Mouse (Mus musculus): ENCODE results near the gene Krcc1. TPM values are rescaled to one million over a fixed set of nuclear protein-coding genes. Genes with fewer than 3 reads are reported as not detected.
"Not testable (repeated sequence)": the region's sequence is repeated elsewhere in the genome, so short reads cannot be mapped to it uniquely, and the experiment has no call there.

Gene Krcc1
- polyA plus RNA-seq, 1 experiment, result 20.7 TPM

GRCm38 (mm10) chr6:71324816-71325215 is 53.3 kb downstream of the Krcc1 start:
- Histone ChIP-seq H3K4me1 (ENCODE audit: control insufficient read depth, insufficient read depth, low read length) (no peaks in the 10 kb centered on the region), H3K27ac (ENCODE audit: control insufficient read depth, insufficient read depth, low read depth, low read length, poor library complexity) (no peak overlapping the region), H3K4me3 (replicated peaks; ENCODE audit: control insufficient read depth, low read depth, low read length) (no peak overlapping the region)
- 76% methylated on average over 9 of the region's 9 CpGs for WGBS
- TF ChIP-seq CTCF (IDR thresholded peaks at IDR 0.05; ENCODE audit: control insufficient read depth, insufficient read depth, low read length), result no peak
- TF ChIP-seq POLR2A (IDR thresholded peaks at IDR 0.05; ENCODE audit: borderline replicate concordance, control insufficient read depth, low read depth, low read length), result no peak

GRCm38 (mm10) chr6:71329881-71330280 is 58.4 kb downstream of the Krcc1 start:
- WGBS, result 54% methylated on average over 6 of the region's 6 CpGs
- no peak for TF ChIP-seq CTCF (IDR thresholded peaks at IDR 0.05; ENCODE audit: control insufficient read depth, insufficient read depth, low read length)
- no peak for TF ChIP-seq POLR2A (IDR thresholded peaks at IDR 0.05; ENCODE audit: borderline replicate concordance, control insufficient read depth, low read depth, low read length)
- H3K27ac ChIP-seq (ENCODE audit: control insufficient read depth, insufficient read depth, low read depth, low read length, poor library complexity), result no peak overlapping the region
- no peak overlapping the region for H3K4me3 ChIP-seq (replicated peaks; ENCODE audit: control insufficient read depth, low read depth, low read length)
- H3K4me1 ChIP-seq (ENCODE audit: control insufficient read depth, insufficient read depth, low read length), result no peaks in the 10 kb centered on the region

GRCm38 (mm10) chr6:71330486-71330885 is 59.0 kb downstream of the Krcc1 start:
- no peak for TF ChIP-seq CTCF (IDR thresholded peaks at IDR 0.05; ENCODE audit: control insufficient read depth, insufficient read depth, low read length)
- no peak for TF ChIP-seq POLR2A (IDR thresholded peaks at IDR 0.05; ENCODE audit: borderline replicate concordance, control insufficient read depth, low read depth, low read length)
- 78% methylated on average over 7 of the region's 7 CpGs for WGBS
- Histone ChIP-seq H3K4me1 (ENCODE audit: control insufficient read depth, insufficient read depth, low read length) (no peaks in the 10 kb centered on the region), H3K27ac (ENCODE audit: control insufficient read depth, insufficient read depth, low read depth, low read length, poor library complexity) (no peak overlapping the region), H3K4me3 (replicated peaks; ENCODE audit: control insufficient read depth, low read depth, low read length) (no peak overlapping the region)

GRCm38 (mm10) chr6:71331491-71331890 is 60.0 kb downstream of the Krcc1 start:
- 87% methylated on average over 2 of the region's 4 CpGs for WGBS
- H3K4me1 ChIP-seq (ENCODE audit: control insufficient read depth, insufficient read depth, low read length); H3K4me3 ChIP-seq (replicated peaks; ENCODE audit: control insufficient read depth, low read depth, low read length); H3K27ac ChIP-seq (ENCODE audit: control insufficient read depth, insufficient read depth, low read depth, low read length, poor library complexity): not testable (repeated sequence)

- no peak for TF ChIP-seq POLR2A (IDR thresholded peaks at IDR 0.05; ENCODE audit: borderline replicate concordance, control insufficient read depth, low read depth, low read length)
- TF ChIP-seq CTCF (IDR thresholded peaks at IDR 0.05; ENCODE audit: control insufficient read depth, insufficient read depth, low read length), result no peak
- WGBS, result 76% methylated on average over 11 of the region's 11 CpGs
- no peak overlapping the region for H3K4me3 ChIP-seq (replicated peaks; ENCODE audit: control insufficient read depth, low read depth, low read length)
- H3K27ac ChIP-seq (ENCODE audit: control insufficient read depth, insufficient read depth, low read depth, low read length, poor library complexity), result no peak overlapping the region
- H3K4me1 ChIP-seq (ENCODE audit: control insufficient read depth, insufficient read depth, low read length), result no peaks in the 10 kb centered on the region
Measured at GRCm38 (mm10) chr6:71332236-71332965, 60.9 kb downstream of the Krcc1 start.

GRCm38 (mm10) chr6:71333031-71333430 is 61.6 kb downstream of the Krcc1 start:
- Histone ChIP-seq H3K4me1 (ENCODE audit: control insufficient read depth, insufficient read depth, low read length) (no peaks in the 10 kb centered on the region), H3K27ac (ENCODE audit: control insufficient read depth, insufficient read depth, low read depth, low read length, poor library complexity) (no peak overlapping the region), H3K4me3 (replicated peaks; ENCODE audit: control insufficient read depth, low read depth, low read length) (no peak overlapping the region)
- TF ChIP-seq CTCF (IDR thresholded peaks at IDR 0.05; ENCODE audit: control insufficient read depth, insufficient read depth, low read length) (no peak), POLR2A (IDR thresholded peaks at IDR 0.05; ENCODE audit: borderline replicate concordance, control insufficient read depth, low read depth, low read length) (no peak)
- WGBS, result 77% methylated on average over 3 of the region's 3 CpGs

GRCm38 (mm10) chr6:71333578-71334273 is 62.2 kb downstream of the Krcc1 start:
- Histone ChIP-seq H3K27ac (ENCODE audit: control insufficient read depth, insufficient read depth, low read depth, low read length, poor library complexity) (no peak overlapping the region), H3K4me3 (replicated peaks; ENCODE audit: control insufficient read depth, low read depth, low read length) (no peak overlapping the region), H3K4me1 (ENCODE audit: control insufficient read depth, insufficient read depth, low read length) (no peaks in the 10 kb centered on the region)
- no peak for TF ChIP-seq CTCF (IDR thresholded peaks at IDR 0.05; ENCODE audit: control insufficient read depth, insufficient read depth, low read length)
- no peak for TF ChIP-seq POLR2A (IDR thresholded peaks at IDR 0.05; ENCODE audit: borderline replicate concordance, control insufficient read depth, low read depth, low read length)
- 85% methylated on average over 11 of the region's 11 CpGs for WGBS

Other genes with a start within 250 kb of the Krcc1 start
- gene Thnsl2, start 127.2 kb upstream of the Krcc1 start, polyA plus RNA-seq (2011; ENCODE audit: insufficient read depth, insufficient read length, low replicate concordance, missing spikeins), result not detected in 2 replicates
- gene Fabp1, start 71.8 kb upstream of the Krcc1 start, polyA plus RNA-seq (2011; ENCODE audit: insufficient read depth, insufficient read length, low replicate concordance, missing spikeins), result 31.0 and 166 TPM in 2 replicates
- 0.45 TPM in 1 of 2 replicates, not detected in the other for gene Smyd1, start 50.6 kb downstream of the Krcc1 start, polyA plus RNA-seq (2011; ENCODE audit: insufficient read depth, insufficient read length, low replicate concordance, missing spikeins)
- 1.8 and 6.1 TPM in 2 replicates for gene Cd8b1, start 51.1 kb downstream of the Krcc1 start, polyA plus RNA-seq (2011; ENCODE audit: insufficient read depth, insufficient read length, low replicate concordance, missing spikeins)
- gene Cd8a, start 101.8 kb downstream of the Krcc1 start, polyA plus RNA-seq (2011; ENCODE audit: insufficient read depth, insufficient read length, low replicate concordance, missing spikeins), result 1.7 and 2.6 TPM in 2 replicates
- 21.4 and 22.6 TPM in 2 replicates for gene Rmnd5a, start 169.0 kb downstream of the Krcc1 start, polyA plus RNA-seq (2011; ENCODE audit: insufficient read depth, insufficient read length, low replicate concordance, missing spikeins)
- gene Rnf103, start 222.2 kb downstream of the Krcc1 start, polyA plus RNA-seq (2011; ENCODE audit: insufficient read depth, insufficient read length, low replicate concordance, missing spikeins), result 2.2 and 4.1 TPM in 2 replicates